Mouse (Mus musculus): ENCODE data around the gene Ppp1r9b. TPM values are rescaled to one million over a fixed set of nuclear protein-coding genes. Genes with fewer than 3 reads are reported as not detected.

Gene Ppp1r9b
- total and polyA plus RNA-seq, 2 experiments, result 2.6 to 3.6 TPM

- TF ChIP-seq CTCF (IDR thresholded peaks at IDR 0.05; ENCODE audit: low read depth, low read length) (no peak), POLR2A (IDR thresholded peaks at IDR 0.05; ENCODE audit: extremely low read depth, insufficient read depth, low read length) (no peak)
- no peaks in the 10 kb centered on the region for H3K79me2 ChIP-seq (ENCODE audit: control insufficient read depth, insufficient read depth, low read length)
- no peaks in the 10 kb centered on the region for H3K4me1 ChIP-seq (ENCODE audit: control insufficient read depth, insufficient read depth, low read length)
- no peaks in the 10 kb centered on the region for H3K36me3 ChIP-seq (ENCODE audit: control insufficient read depth, insufficient read depth, low read length)
- no peak overlapping the region for H3K9ac ChIP-seq (ENCODE audit: low read depth, low read length)
- DNase-seq (ENCODE audit: extremely low read depth, low read depth, low spot score), result no peak
- H3K4me3 ChIP-seq (ENCODE audit: insufficient read depth, low read depth, low read length), result no peak overlapping the region
- no peak overlapping the region for H3K27ac ChIP-seq (replicated peaks; ENCODE audit: insufficient read depth, low read depth, low read length)
- 30% methylated on average over 4 of the region's 4 CpGs for WGBS
- H3K27me3 ChIP-seq (ENCODE audit: control insufficient read depth, insufficient read depth, low read length), result no peaks in the 10 kb centered on the region
Measured at GRCm38 (mm10) chr11:95000548-95000947, 9.7 kb downstream of the Ppp1r9b start.

- TF ChIP-seq POLR2A (IDR thresholded peaks at IDR 0.05; ENCODE audit: extremely low read depth, insufficient read depth, low read length) (no peak), CTCF (IDR thresholded peaks at IDR 0.05; ENCODE audit: low read depth, low read length) (peak; percentile 87)
- no peak overlapping the region for H3K4me3 ChIP-seq (ENCODE audit: insufficient read depth, low read depth, low read length)
- 9% methylated on average over 8 of the region's 8 CpGs for WGBS
- no peaks in the 10 kb centered on the region for H3K27me3 ChIP-seq (ENCODE audit: control insufficient read depth, insufficient read depth, low read length)
- DNase-seq (ENCODE audit: extremely low read depth, low read depth, low spot score), result no peak
- no peaks in the 10 kb centered on the region for H3K4me1 ChIP-seq (ENCODE audit: control insufficient read depth, insufficient read depth, low read length)
- H3K79me2 ChIP-seq (ENCODE audit: control insufficient read depth, insufficient read depth, low read length), result no peaks in the 10 kb centered on the region
- no peak overlapping the region for H3K27ac ChIP-seq (replicated peaks; ENCODE audit: insufficient read depth, low read depth, low read length)
- no peaks in the 10 kb centered on the region for H3K36me3 ChIP-seq (ENCODE audit: control insufficient read depth, insufficient read depth, low read length)
- H3K9ac ChIP-seq (ENCODE audit: low read depth, low read length), result no peak overlapping the region
Measured at GRCm38 (mm10) chr11:95001058-95001457, 10.2 kb downstream of the Ppp1r9b start.

- Histone ChIP-seq H3K27ac (replicated peaks; ENCODE audit: insufficient read depth, low read depth, low read length) (no peak overlapping the region), H3K27me3 (ENCODE audit: control insufficient read depth, insufficient read depth, low read length) (no peaks in the 10 kb centered on the region), H3K4me1 (ENCODE audit: control insufficient read depth, insufficient read depth, low read length) (0 out of 2 replicates have a peak, but pooled peaks cover 1% of the 10 kb centered on the region), H3K79me2 (ENCODE audit: control insufficient read depth, insufficient read depth, low read length) (no peaks in the 10 kb centered on the region), H3K9ac (ENCODE audit: low read depth, low read length) (no peak overlapping the region), H3K36me3 (ENCODE audit: control insufficient read depth, insufficient read depth, low read length) (no peaks in the 10 kb centered on the region), H3K4me3 (ENCODE audit: insufficient read depth, low read depth, low read length) (no peak overlapping the region)
- 86% methylated on average over 21 of the region's 21 CpGs for WGBS
- DNase-seq (ENCODE audit: extremely low read depth, low read depth, low spot score), result no peak
- no peak for TF ChIP-seq POLR2A (IDR thresholded peaks at IDR 0.05; ENCODE audit: extremely low read depth, insufficient read depth, low read length)
- TF ChIP-seq CTCF (IDR thresholded peaks at IDR 0.05; ENCODE audit: low read depth, low read length), result no peak
Measured at GRCm38 (mm10) chr11:95001584-95002347, 10.9 kb downstream of the Ppp1r9b start.

- DNase-seq (ENCODE audit: extremely low read depth, low read depth, low spot score), result no peak
- Histone ChIP-seq H3K4me1 (ENCODE audit: control insufficient read depth, insufficient read depth, low read length) (0 out of 2 replicates have a peak, but pooled peaks cover 3% of the 10 kb centered on the region), H3K4me3 (ENCODE audit: insufficient read depth, low read depth, low read length) (no peak overlapping the region), H3K9ac (ENCODE audit: low read depth, low read length) (no peak overlapping the region), H3K36me3 (ENCODE audit: control insufficient read depth, insufficient read depth, low read length) (no peaks in the 10 kb centered on the region), H3K79me2 (ENCODE audit: control insufficient read depth, insufficient read depth, low read length) (no peaks in the 10 kb centered on the region), H3K27ac (replicated peaks; ENCODE audit: insufficient read depth, low read depth, low read length) (no peak overlapping the region), H3K27me3 (ENCODE audit: control insufficient read depth, insufficient read depth, low read length) (no peaks in the 10 kb centered on the region)
- TF ChIP-seq CTCF (IDR thresholded peaks at IDR 0.05; ENCODE audit: low read depth, low read length), result no peak
- TF ChIP-seq POLR2A (IDR thresholded peaks at IDR 0.05; ENCODE audit: extremely low read depth, insufficient read depth, low read length), result no peak
- 92% methylated on average over 8 of the region's 8 CpGs for WGBS
Measured at GRCm38 (mm10) chr11:95002705-95003104, 11.9 kb downstream of the Ppp1r9b start.

GRCm38 (mm10) chr11:95004136-95004936 is 13.5 kb downstream of the Ppp1r9b start:
- Histone ChIP-seq H3K36me3 (ENCODE audit: control insufficient read depth, insufficient read depth, low read length) (no peaks in the 10 kb centered on the region), H3K79me2 (ENCODE audit: control insufficient read depth, insufficient read depth, low read length) (no peaks in the 10 kb centered on the region), H3K27me3 (ENCODE audit: control insufficient read depth, insufficient read depth, low read length) (peaks cover under 1% of the 10 kb centered on the region; the same call in 1 of the 2 replicates), H3K9ac (ENCODE audit: low read depth, low read length) (no peak overlapping the region), H3K27ac (replicated peaks; ENCODE audit: insufficient read depth, low read depth, low read length) (no peak overlapping the region), H3K4me1 (ENCODE audit: control insufficient read depth, insufficient read depth, low read length) (0 out of 2 replicates have a peak, but pooled peaks cover 3% of the 10 kb centered on the region), H3K4me3 (ENCODE audit: insufficient read depth, low read depth, low read length) (no peak overlapping the region)
- TF ChIP-seq CTCF (IDR thresholded peaks at IDR 0.05; ENCODE audit: low read depth, low read length), result no peak
- TF ChIP-seq POLR2A (IDR thresholded peaks at IDR 0.05; ENCODE audit: extremely low read depth, insufficient read depth, low read length), result no peak
- WGBS, result 89% methylated on average over 12 of the region's 12 CpGs
- no peak for DNase-seq (ENCODE audit: extremely low read depth, low read depth, low spot score)
